Mouse (Mus musculus): ENCODE measurements around the gene Prl.

DNA sequence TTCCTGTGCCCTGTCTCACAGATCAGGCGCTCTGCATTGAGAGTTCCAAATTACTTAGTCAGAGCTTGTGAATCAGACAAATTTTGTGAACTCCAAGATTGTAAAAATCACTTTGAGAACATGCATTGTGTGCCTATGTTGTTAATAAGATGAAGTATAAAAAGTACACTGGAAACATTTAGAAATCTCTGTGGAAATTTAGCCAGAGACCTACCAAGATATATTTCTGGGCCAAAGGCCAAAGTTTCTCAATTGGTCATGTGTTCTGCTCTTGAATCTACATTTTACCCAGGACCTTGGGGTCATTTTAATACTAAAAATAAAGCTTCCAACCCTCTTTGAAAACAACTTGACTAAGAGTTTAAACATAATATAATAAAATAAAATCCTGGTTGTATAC is 30.0 kb upstream of the Prl start:
- TF ChIP-seq POLR2A (IDR thresholded peaks at IDR 0.05; ENCODE audit: borderline replicate concordance, extremely low read depth, insufficient read depth, insufficient read length, poor library complexity, severe bottlenecking), result no peak
- no peak for TF ChIP-seq CTCF (IDR thresholded peaks at IDR 0.05; ENCODE audit: borderline replicate concordance, extremely low read depth, insufficient read depth, insufficient read length)

Measured in brain, embryonic 14.5 days (tissue).